Mouse (Mus musculus) lung, postnatal 0 days (tissue): ENCODE data around the gene Arsb.

Source experiments
- CTCF ChIP-seq: IDR thresholded peaks from 2 replicates; pipeline ENCODE4 v1.5.1; 2016; ENCODE audit warnings: antibody characterized with exemption, mild to moderate bottlenecking
- EP300 ChIP-seq: IDR thresholded peaks from 2 replicates; pipeline ENCODE4 v1.6.1; 2016; ENCODE audit warnings: antibody characterized with exemption, mild to moderate bottlenecking, control low read depth

GRCm38 (mm10) chr13:93886999-93887398 is 115.6 kb downstream of the Arsb start:
- no peak for TF ChIP-seq CTCF
- TF ChIP-seq EP300, result no peak
